Mouse (Mus musculus) retina, postnatal 7 days (tissue): ENCODE measurements around the gene Depp1.

Source experiments
- DNase-seq: peaks from one replicate; pipeline ENCODE4 v3.0.0-alpha.2; 2012; ENCODE audit warnings: low read depth, low spot score

Depp1 gene

GRCm38 (mm10) chr6:116679563-116680288, 29.3 kb downstream of the Depp1 start:
- no peak for DNase-seq

GRCm38 (mm10) chr6:116682317-116682716, 31.9 kb downstream of the Depp1 start:
- no peak for DNase-seq

DNA sequence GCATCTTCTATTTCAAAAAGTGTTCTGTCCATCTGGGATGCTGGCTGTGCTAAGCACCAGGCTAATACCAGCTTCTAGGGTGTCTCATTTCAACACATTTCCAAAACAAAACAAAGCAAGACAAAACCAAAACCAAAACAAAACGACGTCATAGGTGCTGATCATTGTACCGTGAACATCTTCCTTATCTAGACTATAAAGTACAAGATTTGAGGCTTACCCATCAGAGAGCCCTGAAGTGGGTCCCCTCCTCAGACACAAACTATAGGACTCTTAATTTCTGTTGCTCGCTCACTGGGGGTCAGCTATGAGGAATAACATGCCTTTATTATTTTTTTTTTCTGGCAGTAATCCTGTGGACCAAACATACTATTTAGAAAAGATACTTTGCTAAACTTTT, 43.2 kb downstream of the Depp1 start:
- no peak for DNase-seq

DNA sequence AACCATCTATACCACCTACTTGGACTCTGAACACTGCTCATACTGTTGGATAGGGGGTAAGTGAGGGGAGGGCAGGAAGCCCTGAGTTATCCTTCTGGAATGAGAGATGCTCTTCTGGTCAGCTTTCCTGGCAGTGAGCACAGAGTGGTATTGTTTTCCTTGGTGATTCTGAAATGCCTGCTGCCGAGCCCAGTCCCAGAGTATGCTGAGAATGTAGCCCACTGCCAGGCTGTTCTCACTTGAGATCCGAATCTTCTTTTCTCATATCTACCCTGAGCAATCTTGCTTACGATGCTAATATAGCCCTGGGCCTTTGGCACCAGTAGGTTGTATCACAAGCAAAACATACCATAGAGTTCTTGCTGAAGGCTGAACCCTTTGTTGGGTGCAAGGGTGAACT, 43.9 kb downstream of the Depp1 start:
- DNase-seq, result no peak

DNA sequence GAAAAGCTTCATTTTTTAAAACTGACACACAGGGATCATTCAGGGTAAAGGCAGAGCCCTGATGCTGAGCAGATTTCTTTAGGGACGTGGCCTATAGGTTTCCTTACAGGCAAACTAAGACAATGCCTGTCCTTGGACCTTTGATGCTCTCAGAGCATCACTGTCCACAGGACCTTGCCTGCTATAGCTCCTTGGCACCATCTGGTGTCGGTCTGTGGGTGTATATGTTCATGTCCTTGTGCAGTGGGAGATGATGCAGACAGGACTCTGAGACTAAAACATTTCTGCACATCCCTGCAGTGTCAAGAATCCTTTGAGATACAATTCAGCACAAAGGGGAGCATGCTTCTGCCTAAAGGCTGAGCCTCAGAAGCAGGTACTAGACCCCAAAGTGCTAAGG, 47.0 kb downstream of the Depp1 start:
- no peak for DNase-seq

- DNase-seq, result no peak
Observed at GRCm38 (mm10) chr6:116697896-116698425, 47.6 kb downstream of the Depp1 start.

DNA sequence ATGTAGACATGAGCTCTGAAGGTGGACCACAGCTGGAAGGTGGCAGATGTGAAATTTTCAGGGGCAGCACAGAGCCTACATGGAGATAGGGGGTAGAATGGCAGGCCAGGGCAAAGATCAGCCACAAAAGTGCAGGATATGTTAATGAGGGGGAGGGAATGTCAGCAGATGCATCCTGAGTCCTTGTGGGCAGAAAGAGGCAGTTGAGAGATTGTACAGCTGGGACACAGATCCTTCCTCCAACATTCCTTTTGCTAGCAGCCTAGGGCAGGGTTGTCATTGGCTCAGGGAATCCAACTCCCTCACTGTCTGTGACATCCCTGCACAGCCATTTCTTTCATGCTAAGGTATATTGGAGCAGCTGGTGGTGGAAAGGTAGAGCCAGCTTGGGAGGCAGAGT, 50.4 kb downstream of the Depp1 start:
- no peak for DNase-seq
